Mouse (Mus musculus): ENCODE data around the gene Gm5901. TPM values are rescaled to one million over a fixed set of nuclear protein-coding genes. Genes with fewer than 3 reads are reported as not detected.

Gene Gm5901
- total and polyA plus RNA-seq, 3 experiments, result 0.30 to 0.44 TPM; not detected in 1

DNA sequence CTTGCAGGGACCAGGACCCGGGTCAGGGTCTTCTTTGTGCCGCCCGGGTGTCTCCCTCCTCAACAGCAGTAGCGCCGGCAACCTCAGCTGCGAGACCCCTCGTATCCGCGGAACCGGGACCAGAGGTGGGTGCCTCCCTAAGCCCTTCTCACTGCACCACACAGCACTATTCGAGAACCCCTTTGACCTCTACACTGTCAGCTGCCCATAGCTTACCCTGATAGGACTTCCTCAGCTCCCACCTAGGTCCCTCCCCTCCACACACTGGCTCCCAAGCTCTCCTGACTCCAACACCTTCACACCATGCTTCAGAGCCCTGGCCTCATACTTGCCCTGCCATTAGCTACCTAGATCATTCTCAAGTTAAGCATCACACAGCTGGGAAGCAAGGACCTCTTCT is 51.2 kb downstream of the Gm5901 start:
- TF ChIP-seq USF1 (IDR thresholded peaks at IDR 0.05; ENCODE audit: low read depth, low read length), result no peak
- no peak for TF ChIP-seq MYC (IDR thresholded peaks at IDR 0.05; ENCODE audit: low read depth, low read length)
- TF ChIP-seq EP300 (IDR thresholded peaks at IDR 0.05; ENCODE audit: low read length), result no peak
- no peak for TF ChIP-seq MEF2A (IDR thresholded peaks at IDR 0.05; ENCODE audit: borderline replicate concordance, low read depth, low read length)
- TF ChIP-seq NELFE (IDR thresholded peaks at IDR 0.05; ENCODE audit: low read depth, low read length), result no peak
- no peak for TF ChIP-seq MAFK (IDR thresholded peaks at IDR 0.05; ENCODE audit: insufficient replicate concordance, low read length)
- TF ChIP-seq JUND (conservative IDR thresholded peaks at IDR 0.05; ENCODE audit: low read depth, low read length), result no peak

More for the DNA sequence above, 51.2 kb downstream of the Gm5901 start:
- no peak for DNase-seq (ENCODE audit: extremely low read depth)
- Histone ChIP-seq H3K9me3 (replicated peaks; ENCODE audit: low read length) (no peaks in the 10 kb centered on the region), H3K4me1 (ENCODE audit: control insufficient read depth in 1 of 2, insufficient read depth in 2 of 2) (peaks cover 0 to 3% of the 10 kb centered on the region in 2 experiments; a peak in 1 of 4 replicates), H3K36me3 (replicated peaks in 1 of 2; ENCODE audit: control insufficient read depth in 1 of 2, insufficient read depth in 1 of 2, low read length in 1 of 2) (no peaks in the 10 kb centered on the region), H3K9ac (ENCODE audit: insufficient read depth, low read depth) (no peak overlapping the region), H3K27ac (ENCODE audit: insufficient read depth, low read depth) (no peak overlapping the region), H3K27me3 (replicated peaks) (peaks cover 2% of the 10 kb centered on the region), H3K79me2 (replicated peaks; ENCODE audit: control insufficient read depth, extremely low read depth, insufficient read depth, poor library complexity, severe bottlenecking) (no peaks in the 10 kb centered on the region), H3K4me2 (ENCODE audit: insufficient read depth, low read depth, poor library complexity, severe bottlenecking) (no peak overlapping the region), H3K4me3 (replicated peaks in 1 of 3; ENCODE audit: low read depth in 2 of 3, low read length in 2 of 3, poor library complexity in 1 of 3) (no peak overlapping the region)
- in situ Hi-C loops (cut with MboI; ENCODE audit: low pct_ligation_motif_present, low pct_unique_long_range_greater_than_20kb, low sequenced_read_pairs), result no loop called here
- dilution Hi-C loops (cut with MboI; ENCODE audit: extremely low pct_ligation_motif_present, extremely low pct_unique_long_range_greater_than_20kb, low sequenced_read_pairs), result no loop called here

Other genes with a start within 250 kb of the Gm5901 start
- gene Olfr683, start 228.0 kb upstream of the Gm5901 start, total RNA-seq (2012; rRNA removed), result not detected in 2 replicates
- gene Olfr683, start 228.0 kb upstream of the Gm5901 start, total RNA-seq (2014; rRNA removed), result not detected in 2 replicates
- gene Olfr683, start 228.0 kb upstream of the Gm5901 start, polyA plus RNA-seq (2012; ENCODE audit: insufficient read length, low read depth), result not detected in 2 replicates
- gene Olfr684, start 211.4 kb upstream of the Gm5901 start, total RNA-seq (2012; rRNA removed), result not detected in 2 replicates
- gene Olfr684, start 211.4 kb upstream of the Gm5901 start, total RNA-seq (2014; rRNA removed), result not detected in 2 replicates
- not detected in 2 replicates for gene Olfr684, start 211.4 kb upstream of the Gm5901 start, polyA plus RNA-seq (2012; ENCODE audit: insufficient read length, low read depth)
- not detected in 2 replicates for gene Olfr685, start 189.0 kb upstream of the Gm5901 start, total RNA-seq (2012; rRNA removed)
- gene Olfr685, start 189.0 kb upstream of the Gm5901 start, total RNA-seq (2014; rRNA removed), result not detected in 2 replicates
- gene Olfr685, start 189.0 kb upstream of the Gm5901 start, polyA plus RNA-seq (2012; ENCODE audit: insufficient read length, low read depth), result not detected in 2 replicates
- not detected in 2 replicates for gene Olfr686, start 167.6 kb upstream of the Gm5901 start, total RNA-seq (2012; rRNA removed)
- gene Olfr686, start 167.6 kb upstream of the Gm5901 start, total RNA-seq (2014; rRNA removed), result not detected in 2 replicates
- gene Olfr686, start 167.6 kb upstream of the Gm5901 start, polyA plus RNA-seq (2012; ENCODE audit: insufficient read length, low read depth), result not detected in 2 replicates
- not detected in 2 replicates for gene Olfr688, start 86.9 kb upstream of the Gm5901 start, total RNA-seq (2012; rRNA removed)
- not detected in 2 replicates for gene Olfr688, start 86.9 kb upstream of the Gm5901 start, total RNA-seq (2014; rRNA removed)
- not detected in 2 replicates for gene Olfr688, start 86.9 kb upstream of the Gm5901 start, polyA plus RNA-seq (2012; ENCODE audit: insufficient read length, low read depth)
- gene Olfr689, start 63.9 kb upstream of the Gm5901 start, total RNA-seq (2012; rRNA removed), result not detected in 2 replicates
- gene Olfr689, start 63.9 kb upstream of the Gm5901 start, total RNA-seq (2014; rRNA removed), result not detected in 2 replicates
- not detected in 2 replicates for gene Olfr689, start 63.9 kb upstream of the Gm5901 start, polyA plus RNA-seq (2012; ENCODE audit: insufficient read length, low read depth)
- gene Olfr690, start 40.9 kb upstream of the Gm5901 start, total RNA-seq (2012; rRNA removed), result not detected in 2 replicates
- gene Olfr690, start 40.9 kb upstream of the Gm5901 start, total RNA-seq (2014; rRNA removed), result not detected in 2 replicates
- gene Olfr690, start 40.9 kb upstream of the Gm5901 start, polyA plus RNA-seq (2012; ENCODE audit: insufficient read length, low read depth), result not detected in 2 replicates
- not detected in 2 replicates for gene Olfr691, start 32.8 kb upstream of the Gm5901 start, total RNA-seq (2012; rRNA removed)
- gene Olfr691, start 32.8 kb upstream of the Gm5901 start, total RNA-seq (2014; rRNA removed), result not detected in 2 replicates
- not detected in 2 replicates for gene Olfr691, start 32.8 kb upstream of the Gm5901 start, polyA plus RNA-seq (2012; ENCODE audit: insufficient read length, low read depth)
- gene Olfr692, start 6.8 kb upstream of the Gm5901 start, total RNA-seq (2012; rRNA removed), result not detected in 2 replicates
- not detected in 2 replicates for gene Olfr692, start 6.8 kb upstream of the Gm5901 start, total RNA-seq (2014; rRNA removed)
- gene Olfr692, start 6.8 kb upstream of the Gm5901 start, polyA plus RNA-seq (2012; ENCODE audit: insufficient read length, low read depth), result not detected in 2 replicates
- 5.9 TPM in 2 replicates for gene Fam160a2, start 25.0 kb downstream of the Gm5901 start, total RNA-seq (2012; rRNA removed)
- 3.1 and 3.5 TPM in 2 replicates for gene Fam160a2, start 25.0 kb downstream of the Gm5901 start, total RNA-seq (2014; rRNA removed)
- 6.2 and 7.2 TPM in 2 replicates for gene Fam160a2, start 25.0 kb downstream of the Gm5901 start, polyA plus RNA-seq (2012; ENCODE audit: insufficient read length, low read depth)
- gene Cnga4, start 29.5 kb downstream of the Gm5901 start, total RNA-seq (2012; rRNA removed), result not detected in 2 replicates
- gene Cnga4, start 29.5 kb downstream of the Gm5901 start, total RNA-seq (2014; rRNA removed), result not detected in 2 replicates
- not detected in 2 replicates for gene Cnga4, start 29.5 kb downstream of the Gm5901 start, polyA plus RNA-seq (2012; ENCODE audit: insufficient read length, low read depth)
- not detected in 2 replicates for gene Cckbr, start 50.7 kb downstream of the Gm5901 start, total RNA-seq (2012; rRNA removed)
- gene Cckbr, start 50.7 kb downstream of the Gm5901 start, total RNA-seq (2014; rRNA removed), result not detected in 2 replicates
- gene Cckbr, start 50.7 kb downstream of the Gm5901 start, polyA plus RNA-seq (2012; ENCODE audit: insufficient read length, low read depth), result not detected in 2 replicates
- gene Cavin3, start 107.3 kb downstream of the Gm5901 start, total RNA-seq (2012; rRNA removed), result not detected in 2 replicates
- gene Cavin3, start 107.3 kb downstream of the Gm5901 start, total RNA-seq (2014; rRNA removed), result not detected in 2 replicates
- gene Cavin3, start 107.3 kb downstream of the Gm5901 start, polyA plus RNA-seq (2012; ENCODE audit: insufficient read length, low read depth), result not detected in 2 replicates
- 19.3 and 22.5 TPM in 2 replicates for gene Smpd1, start 179.3 kb downstream of the Gm5901 start, total RNA-seq (2012; rRNA removed)
- 13.7 and 16.9 TPM in 2 replicates for gene Smpd1, start 179.3 kb downstream of the Gm5901 start, total RNA-seq (2014; rRNA removed)
- gene Smpd1, start 179.3 kb downstream of the Gm5901 start, polyA plus RNA-seq (2012; ENCODE audit: insufficient read length, low read depth), result 13.7 and 17.9 TPM in 2 replicates
- 1.8 and 3.2 TPM in 2 replicates for gene Apbb1, start 206.6 kb downstream of the Gm5901 start, total RNA-seq (2012; rRNA removed)
- gene Apbb1, start 206.6 kb downstream of the Gm5901 start, total RNA-seq (2014; rRNA removed), result 1.2 and 3.3 TPM in 2 replicates
- 1.1 and 2.1 TPM in 2 replicates for gene Apbb1, start 206.6 kb downstream of the Gm5901 start, polyA plus RNA-seq (2012; ENCODE audit: insufficient read length, low read depth)
- not detected in 2 replicates for gene Hpx, start 225.1 kb downstream of the Gm5901 start, total RNA-seq (2012; rRNA removed)
- gene Hpx, start 225.1 kb downstream of the Gm5901 start, total RNA-seq (2014; rRNA removed), result not detected in 2 replicates
- not detected in 2 replicates for gene Hpx, start 225.1 kb downstream of the Gm5901 start, polyA plus RNA-seq (2012; ENCODE audit: insufficient read length, low read depth)

All from CH12.LX (cell line).